ENCODE assay signal across 17 mouse cellular contexts in the genomic region with DNA sequence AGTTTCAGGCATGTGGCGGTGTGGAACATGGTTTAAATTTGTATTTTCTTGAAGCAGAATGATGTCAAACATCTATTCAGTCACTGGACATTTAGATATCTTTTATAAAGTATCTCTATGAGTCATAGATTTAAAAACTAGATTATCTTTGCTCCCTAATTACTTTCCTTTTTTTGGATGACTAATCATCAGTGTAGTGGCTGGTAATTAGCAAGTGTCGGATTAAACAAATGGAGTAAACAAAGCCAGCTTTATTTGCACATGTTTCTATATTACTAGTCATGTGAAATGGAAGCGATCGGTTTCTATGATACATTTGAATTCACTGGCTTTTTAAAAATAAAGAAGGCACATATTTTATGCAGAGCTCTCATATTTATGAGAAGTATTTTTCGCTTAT.
"Had no signal": no experiment of that assay in that cellular context is flagged by ENCODE, and none has a peak within 500 bp of the region (broad histone marks: within the 10 kb centered on the region; RNA-seq: fewer than 3 reads in every experiment).

No protein-coding gene starts in this region.

- H3K36me3 ChIP-seq: midbrain, embryonic 10.5 days; midbrain, embryonic 12.5 days; neural tube, embryonic 13.5 days; neural tube, embryonic 15.5 days; stomach, embryonic 15.5 days had no signal

- H3K4me1 ChIP-seq: midbrain, embryonic 10.5 days; midbrain, embryonic 12.5 days; neural tube, embryonic 13.5 days; neural tube, embryonic 15.5 days; stomach, embryonic 15.5 days had no signal

- H3K4me3 ChIP-seq: midbrain, embryonic 10.5 days; midbrain, embryonic 12.5 days; myocyte; neural tube, embryonic 13.5 days; neural tube, embryonic 15.5 days; stomach, embryonic 15.5 days had no signal

- H3K9me3 ChIP-seq: midbrain, embryonic 10.5 days; midbrain, embryonic 12.5 days; neural tube, embryonic 13.5 days; neural tube, embryonic 15.5 days; stomach, embryonic 15.5 days had no signal

- H3K9ac ChIP-seq: lung, embryonic 14.5 days; midbrain, embryonic 12.5 days; neural tube, embryonic 13.5 days; neural tube, embryonic 15.5 days; stomach, embryonic 15.5 days had no signal

- H3K27ac ChIP-seq: midbrain, embryonic 10.5 days; midbrain, embryonic 12.5 days; neural tube, embryonic 13.5 days; neural tube, embryonic 15.5 days; stomach, embryonic 15.5 days; stomach, postnatal 0 days had no signal

- ATAC-seq: midbrain, embryonic 16.5 days had no signal

- DNase-seq: lung, adult 18-20 months; lung, embryonic 14.5 days; lung, postnatal 10 days; lung, postnatal 4 days; midbrain, embryonic 14.5 days; right cerebral cortex, postnatal 14 days; thymus, adult 2 months; thymus, postnatal 14 days; thymus, postnatal 36 days had no signal

- H3K27me3 ChIP-seq: midbrain, embryonic 12.5 days; neural tube, embryonic 13.5 days; neural tube, embryonic 15.5 days; stomach, embryonic 15.5 days had no signal

- H3K4me2 ChIP-seq: lung, embryonic 14.5 days; midbrain, embryonic 12.5 days; neural tube, embryonic 13.5 days; neural tube, embryonic 15.5 days; stomach, embryonic 15.5 days had no signal
